Mouse (Mus musculus): ENCODE results near the gene Egfl7. TPM values are rescaled to one million over a fixed set of nuclear protein-coding genes. Genes with fewer than 3 reads are reported as not detected.
A peak's percentile ranks its signal among the peaks of the same experiment; 100 is the strongest.

Egfl7 gene
- polyA plus RNA-seq, 1 experiment from 2014 or later, result 77.4 TPM

DNA sequence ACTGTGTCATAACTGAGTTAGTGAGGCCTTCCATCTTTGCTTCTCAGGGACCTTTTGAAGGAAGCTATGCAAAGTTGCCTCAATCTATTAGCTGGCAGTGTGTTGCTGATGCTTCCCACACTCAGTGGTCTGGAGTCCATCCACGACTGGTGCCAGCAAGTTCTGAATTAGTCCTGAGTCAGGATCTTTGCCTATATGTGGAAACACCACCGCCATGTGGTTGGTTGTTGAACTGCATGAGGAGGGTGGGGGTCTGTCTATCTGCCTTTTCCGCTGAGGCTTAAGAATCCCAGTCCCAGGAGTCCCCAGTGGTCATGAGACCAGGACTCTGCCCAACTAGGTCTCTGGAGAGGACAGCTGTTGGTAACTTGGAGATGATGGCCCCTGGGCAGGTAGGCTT, 9.8 kb upstream of the Egfl7 start:
- no peak overlapping the region for H3K9ac ChIP-seq (replicated peaks)
- H3K27me3 ChIP-seq, result 0 out of 2 replicates have a peak, but pooled peaks cover 4% of the 10 kb centered on the region
- no peak overlapping the region for H3K4me2 ChIP-seq
- WGBS, result 2% methylated on average over 3 of the region's 3 CpGs
- no peaks in the 10 kb centered on the region for H3K36me3 ChIP-seq
- no peak for ATAC-seq (ENCODE audit: insufficient number of reproducible peaks, insufficient read depth, low FRiP score, low TSS enrichment, low read depth)
- no peak overlapping the region for H3K4me3 ChIP-seq (replicated peaks)
- no peak overlapping the region for H3K27ac ChIP-seq
- no peaks in the 10 kb centered on the region for H3K9me3 ChIP-seq
- no peaks in the 10 kb centered on the region; the same call in 1 of the 2 replicates for H3K4me1 ChIP-seq (replicated peaks)

DNA sequence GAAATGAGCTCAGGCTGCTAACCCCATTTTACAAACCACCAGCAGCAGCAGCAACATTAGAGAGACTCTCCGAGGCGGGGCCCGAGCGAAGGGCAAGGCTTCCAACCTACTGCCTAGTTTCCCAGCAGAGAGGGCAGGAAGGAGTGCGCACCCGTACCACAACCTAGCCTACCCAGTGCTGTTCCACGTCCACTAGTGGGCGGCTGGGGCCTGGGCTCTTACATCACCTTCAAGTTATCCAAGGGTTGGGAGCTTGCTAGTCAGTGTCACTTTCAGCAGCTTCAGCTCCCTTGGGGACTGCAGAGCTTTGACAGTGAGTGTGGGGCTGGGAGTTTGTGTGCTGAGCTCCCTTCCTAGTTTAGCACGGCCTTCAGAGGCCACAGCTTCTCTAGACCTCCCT, 8.4 kb upstream of the Egfl7 start:
- no peak for ATAC-seq (ENCODE audit: insufficient number of reproducible peaks, insufficient read depth, low FRiP score, low TSS enrichment, low read depth)
- Histone ChIP-seq H3K4me3 (replicated peaks) (no peak overlapping the region), H3K9me3 (no peaks in the 10 kb centered on the region), H3K4me1 (replicated peaks) (no peaks in the 10 kb centered on the region), H3K27me3 (0 out of 2 replicates have a peak, but pooled peaks cover 4% of the 10 kb centered on the region), H3K9ac (replicated peaks) (no peak overlapping the region), H3K4me2 (no peak overlapping the region), H3K36me3 (no peaks in the 10 kb centered on the region), H3K27ac (peak overlapping the region; percentile 53; the same call in 1 of the 2 replicates)
- 81% methylated on average over 9 of the region's 9 CpGs for WGBS

DNA sequence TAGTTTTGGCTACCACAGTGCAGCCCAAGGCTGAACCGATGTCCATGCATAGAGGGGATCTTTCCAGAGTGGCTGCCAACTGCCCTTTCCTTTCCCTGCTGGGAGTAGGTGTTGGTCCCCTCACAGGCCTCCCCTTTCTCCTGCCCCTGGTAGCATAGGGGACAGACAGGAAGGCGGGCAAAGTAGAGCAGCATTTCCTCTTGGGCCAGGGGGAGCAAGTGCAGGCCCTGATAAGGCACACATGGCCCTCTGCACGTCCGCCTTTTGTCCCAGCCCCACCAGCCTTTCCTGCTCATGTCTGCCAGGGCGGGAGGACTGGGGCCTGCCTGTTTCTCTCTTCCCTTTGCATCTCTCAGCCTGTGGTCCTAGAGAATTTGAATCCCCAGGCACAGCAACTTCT, 8.0 kb upstream of the Egfl7 start:
- WGBS, result 58% methylated on average over 5 of the region's 5 CpGs
- Histone ChIP-seq H3K4me3 (replicated peaks) (no peak overlapping the region), H3K9ac (replicated peaks) (0 out of 2 replicates have a peak overlapping the region, but pooled peaks have one; percentile 4), H3K27me3 (0 out of 2 replicates have a peak, but pooled peaks cover 4% of the 10 kb centered on the region), H3K9me3 (no peaks in the 10 kb centered on the region), H3K27ac (peak overlapping the region; percentile 53), H3K36me3 (no peaks in the 10 kb centered on the region), H3K4me1 (replicated peaks) (no peaks in the 10 kb centered on the region), H3K4me2 (no peak overlapping the region)
- no peak for ATAC-seq (ENCODE audit: insufficient number of reproducible peaks, insufficient read depth, low FRiP score, low TSS enrichment, low read depth)

DNA sequence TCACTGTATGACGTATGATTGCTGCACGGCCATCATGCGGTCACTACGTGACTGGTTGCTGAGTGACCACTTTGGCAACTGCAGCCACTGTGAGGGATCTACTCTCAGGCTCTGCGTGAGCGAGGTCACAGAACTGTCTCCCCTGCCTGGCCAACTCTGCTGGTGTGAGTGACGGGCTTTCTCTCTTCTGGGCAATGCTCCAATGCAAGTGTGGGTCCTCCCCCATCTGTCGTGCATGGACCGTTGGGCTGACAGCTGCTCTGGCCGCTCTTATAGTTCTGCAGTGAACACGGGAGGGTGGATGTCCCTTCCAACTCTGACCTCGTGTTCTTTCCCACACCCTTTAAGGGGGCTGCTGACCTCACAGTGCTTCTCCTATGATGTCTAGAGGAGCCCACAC, 6.4 kb upstream of the Egfl7 start:
- 80% methylated on average over 12 of the region's 12 CpGs for WGBS
- H3K27ac ChIP-seq, result no peak overlapping the region

DNA sequence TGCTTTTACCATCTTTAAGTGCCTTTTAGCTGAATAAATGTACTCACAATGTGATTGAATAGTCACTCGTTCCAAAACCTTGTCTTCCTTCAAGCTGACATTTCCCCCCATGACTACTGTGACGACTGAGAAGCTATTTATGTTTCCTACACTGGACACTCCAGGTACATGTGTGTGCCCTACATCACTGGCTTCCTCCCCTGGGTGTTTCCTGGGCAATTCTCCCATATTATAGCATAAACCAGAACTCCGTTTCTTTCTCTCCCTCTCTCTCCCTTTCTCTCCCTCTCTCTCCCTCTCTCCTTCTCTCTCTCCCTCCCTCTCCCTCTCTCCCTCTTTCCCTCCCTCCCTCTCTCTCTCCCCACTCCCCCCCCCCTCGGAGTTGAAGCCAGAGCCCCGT, 6.0 kb upstream of the Egfl7 start:
- Histone ChIP-seq H3K4me2 (no peak overlapping the region), H3K4me3 (replicated peaks) (no peak overlapping the region), H3K9me3 (no peaks in the 10 kb centered on the region), H3K36me3 (no peaks in the 10 kb centered on the region), H3K9ac (replicated peaks) (no peak overlapping the region), H3K4me1 (replicated peaks) (peaks cover 11% of the 10 kb centered on the region), H3K27ac (no peak overlapping the region), H3K27me3 (0 out of 2 replicates have a peak, but pooled peaks cover 4% of the 10 kb centered on the region)
- ATAC-seq (ENCODE audit: insufficient number of reproducible peaks, insufficient read depth, low FRiP score, low TSS enrichment, low read depth), result no peak
- WGBS, result 34% methylated on average over 5 of the region's 5 CpGs

More for the DNA sequence above, 6.4 kb upstream of the Egfl7 start:
- no peak overlapping the region for H3K4me3 ChIP-seq (replicated peaks)
- H3K9ac ChIP-seq (replicated peaks), result no peak overlapping the region
- peaks cover 8% of the 10 kb centered on the region for H3K4me1 ChIP-seq (replicated peaks)
- 0 out of 2 replicates have a peak, but pooled peaks cover 4% of the 10 kb centered on the region for H3K27me3 ChIP-seq
- no peak for ATAC-seq (ENCODE audit: insufficient number of reproducible peaks, insufficient read depth, low FRiP score, low TSS enrichment, low read depth)
- H3K36me3 ChIP-seq, result no peaks in the 10 kb centered on the region
- no peaks in the 10 kb centered on the region for H3K9me3 ChIP-seq
- no peak overlapping the region for H3K4me2 ChIP-seq

DNA sequence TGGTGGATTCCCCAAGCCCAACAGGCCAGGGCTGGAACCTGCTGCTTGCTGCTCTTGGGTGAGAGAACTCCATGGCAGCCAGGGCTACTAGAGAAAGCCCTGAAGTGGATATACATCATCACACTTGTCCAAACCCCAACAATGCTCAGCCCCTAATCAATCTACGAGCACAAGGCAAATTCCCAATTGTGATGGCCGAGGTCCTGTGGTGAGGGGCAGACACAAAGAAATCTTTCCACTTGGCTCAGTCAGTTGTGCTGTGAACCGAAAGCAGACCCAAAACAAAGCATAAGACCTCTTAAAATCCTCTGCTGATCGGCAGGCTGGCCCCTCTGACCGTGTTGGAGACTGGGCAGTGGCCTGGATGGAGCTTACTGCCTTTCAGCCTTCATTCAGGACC, 5.0 kb upstream of the Egfl7 start:
- H3K27me3 ChIP-seq, result 0 out of 2 replicates have a peak, but pooled peaks cover 4% of the 10 kb centered on the region
- H3K4me1 ChIP-seq (replicated peaks), result peaks cover 11% of the 10 kb centered on the region
- H3K9me3 ChIP-seq, result no peaks in the 10 kb centered on the region
- no peak overlapping the region for H3K9ac ChIP-seq (replicated peaks)
- H3K4me2 ChIP-seq, result no peak overlapping the region
- H3K4me3 ChIP-seq (replicated peaks), result no peak overlapping the region
- H3K27ac ChIP-seq, result no peak overlapping the region
- no peaks in the 10 kb centered on the region for H3K36me3 ChIP-seq
- WGBS, result 77% methylated on average over 5 of the region's 5 CpGs
- no peak for ATAC-seq (ENCODE audit: insufficient number of reproducible peaks, insufficient read depth, low FRiP score, low TSS enrichment, low read depth)

GRCm38 (mm10) chr2:26575378-26575777, 4.4 kb upstream of the Egfl7 start:
- WGBS, result 86% methylated on average over 1 of the region's 1 CpGs
- no peak overlapping the region for H3K9ac ChIP-seq (replicated peaks)

GRCm38 (mm10) chr2:26575865-26576264, 3.9 kb upstream of the Egfl7 start:
- no peak overlapping the region for H3K4me2 ChIP-seq
- H3K4me1 ChIP-seq (replicated peaks), result peaks cover 11% of the 10 kb centered on the region
- 62% methylated on average over 4 of the region's 4 CpGs for WGBS
- no peak overlapping the region for H3K27ac ChIP-seq
- no peak overlapping the region for H3K4me3 ChIP-seq (replicated peaks)
- no peaks in the 10 kb centered on the region for H3K9me3 ChIP-seq
- H3K9ac ChIP-seq (replicated peaks), result no peak overlapping the region
- H3K27me3 ChIP-seq, result 0 out of 2 replicates have a peak, but pooled peaks cover 4% of the 10 kb centered on the region
- ATAC-seq (ENCODE audit: insufficient number of reproducible peaks, insufficient read depth, low FRiP score, low TSS enrichment, low read depth), result no peak
- H3K36me3 ChIP-seq, result no peaks in the 10 kb centered on the region

More at GRCm38 (mm10) chr2:26575378-26575777, 4.4 kb upstream of the Egfl7 start:
- no peak overlapping the region for H3K27ac ChIP-seq
- no peak overlapping the region for H3K4me2 ChIP-seq
- H3K36me3 ChIP-seq, result no peaks in the 10 kb centered on the region
- H3K9me3 ChIP-seq, result no peaks in the 10 kb centered on the region
- 0 out of 2 replicates have a peak, but pooled peaks cover 4% of the 10 kb centered on the region for H3K27me3 ChIP-seq
- H3K4me3 ChIP-seq (replicated peaks), result no peak overlapping the region
- peaks cover 11% of the 10 kb centered on the region for H3K4me1 ChIP-seq (replicated peaks)
- no peak for ATAC-seq (ENCODE audit: insufficient number of reproducible peaks, insufficient read depth, low FRiP score, low TSS enrichment, low read depth)

- 0 out of 2 replicates have a peak, but pooled peaks cover 4% of the 10 kb centered on the region for H3K27me3 ChIP-seq
- no peaks in the 10 kb centered on the region for H3K9me3 ChIP-seq
- peaks cover 11% of the 10 kb centered on the region for H3K4me1 ChIP-seq (replicated peaks)
- H3K36me3 ChIP-seq, result no peaks in the 10 kb centered on the region
- no peak overlapping the region for H3K9ac ChIP-seq (replicated peaks)
- no peak overlapping the region for H3K4me3 ChIP-seq (replicated peaks)
- no peak for ATAC-seq (ENCODE audit: insufficient number of reproducible peaks, insufficient read depth, low FRiP score, low TSS enrichment, low read depth)
- H3K27ac ChIP-seq, result no peak overlapping the region
- 71% methylated on average over 4 of the region's 4 CpGs for WGBS
- H3K4me2 ChIP-seq, result no peak overlapping the region
Observed at GRCm38 (mm10) chr2:26576462-26576861, 3.4 kb upstream of the Egfl7 start.

GRCm38 (mm10) chr2:26578369-26578768, 1.4 kb upstream of the Egfl7 start:
- Histone ChIP-seq H3K9me3 (no peaks in the 10 kb centered on the region), H3K4me3 (replicated peaks) (no peak overlapping the region), H3K27ac (peak overlapping the region; percentile 64), H3K4me2 (no peak overlapping the region), H3K27me3 (0 out of 2 replicates have a peak, but pooled peaks cover under 1% of the 10 kb centered on the region), H3K36me3 (no peaks in the 10 kb centered on the region), H3K9ac (replicated peaks) (no peak overlapping the region; the same call in 1 of the 2 replicates), H3K4me1 (replicated peaks) (peaks cover 11% of the 10 kb centered on the region)
- no peak for ATAC-seq (ENCODE audit: insufficient number of reproducible peaks, insufficient read depth, low FRiP score, low TSS enrichment, low read depth)
- 43% methylated on average over 6 of the region's 6 CpGs for WGBS

DNA sequence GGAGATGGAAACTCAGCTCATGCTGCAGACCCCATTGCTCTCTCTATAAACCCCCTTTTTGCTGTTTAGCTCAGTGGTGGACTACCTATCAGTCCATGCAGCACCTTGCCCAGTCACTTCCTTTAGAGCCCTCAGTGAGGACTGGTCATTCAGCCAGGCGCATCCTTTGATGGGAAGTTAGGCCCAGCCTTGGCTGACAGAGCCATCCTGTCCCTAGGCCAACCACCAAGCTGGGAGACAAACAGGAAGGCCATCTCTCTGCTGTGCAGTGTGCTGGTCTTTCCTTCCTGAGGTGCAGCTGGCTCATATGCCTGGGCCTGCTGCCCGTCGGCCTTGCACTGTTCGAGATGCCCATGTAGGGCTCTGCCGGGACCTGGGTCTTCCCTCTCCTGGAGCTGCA, 937 bp downstream of the Egfl7 start:
- no peaks in the 10 kb centered on the region; the same call in 1 of the 2 replicates for H3K27me3 ChIP-seq
- H3K27ac ChIP-seq, result no peak overlapping the region
- no peak overlapping the region for H3K4me2 ChIP-seq
- H3K36me3 ChIP-seq, result no peaks in the 10 kb centered on the region
- no peaks in the 10 kb centered on the region for H3K9me3 ChIP-seq
- H3K4me1 ChIP-seq (replicated peaks), result peaks cover 11% of the 10 kb centered on the region
- no peak for ATAC-seq (ENCODE audit: insufficient number of reproducible peaks, insufficient read depth, low FRiP score, low TSS enrichment, low read depth)
- no peak overlapping the region for H3K4me3 ChIP-seq (replicated peaks)
- no peak overlapping the region for H3K9ac ChIP-seq (replicated peaks)
- 93% methylated on average over 5 of the region's 5 CpGs for WGBS

DNA sequence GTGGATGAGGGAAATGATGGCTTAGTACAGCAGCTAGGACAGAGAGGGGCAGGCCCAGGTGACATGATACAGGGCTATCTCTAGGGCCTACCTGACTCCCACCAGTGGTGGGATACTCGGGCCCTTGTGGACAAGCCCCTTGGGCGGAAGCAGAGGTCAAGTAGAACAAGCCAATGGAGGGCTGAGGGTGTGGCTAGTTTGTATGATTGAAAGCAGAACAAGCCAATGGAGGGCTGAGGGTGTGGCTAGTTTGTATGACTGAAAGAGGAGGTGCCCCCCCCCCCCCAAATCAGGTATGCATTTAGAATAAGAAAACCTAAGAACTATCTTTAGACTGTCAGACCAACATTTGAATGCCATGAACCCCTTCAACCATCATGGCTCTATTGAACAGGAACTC, 2.4 kb downstream of the Egfl7 start:
- peaks cover 20% of the 10 kb centered on the region for H3K4me1 ChIP-seq (replicated peaks)
- no peaks in the 10 kb centered on the region for H3K9me3 ChIP-seq
- H3K4me2 ChIP-seq, result no peak overlapping the region
- H3K36me3 ChIP-seq, result no peaks in the 10 kb centered on the region
- 57% methylated on average over 2 of the region's 2 CpGs for WGBS
- ATAC-seq (ENCODE audit: insufficient number of reproducible peaks, insufficient read depth, low FRiP score, low TSS enrichment, low read depth), result no peak
- no peaks in the 10 kb centered on the region; the same call in 1 of the 2 replicates for H3K27me3 ChIP-seq
- no peak overlapping the region for H3K27ac ChIP-seq
- H3K4me3 ChIP-seq (replicated peaks), result no peak overlapping the region
- H3K9ac ChIP-seq (replicated peaks), result no peak overlapping the region
